Mouse (Mus musculus): ENCODE results near the gene Abhd11.

DNA sequence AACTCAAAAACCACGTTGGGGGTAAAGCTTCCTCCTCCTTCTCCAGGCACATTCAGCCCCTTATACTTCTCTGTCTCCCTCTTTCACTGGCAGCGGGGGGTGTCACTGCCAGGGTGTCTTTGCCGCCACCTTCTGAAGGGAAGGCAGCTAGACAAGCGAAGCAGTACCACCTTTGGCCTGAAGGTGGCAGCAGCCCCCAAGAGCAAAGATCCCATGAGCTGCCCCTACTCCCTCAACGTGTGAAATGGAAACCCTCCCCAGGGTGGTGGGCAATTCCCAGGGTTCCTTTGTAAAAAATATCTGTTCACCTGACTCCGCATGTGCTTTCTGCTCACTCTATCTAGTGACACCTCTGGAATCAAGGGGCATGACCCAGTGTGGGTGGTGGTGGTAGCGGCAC lies 6.5 kb downstream of the Abhd11 start:
- TF ChIP-seq POLR2A (IDR thresholded peaks at IDR 0.05; ENCODE audit: extremely low read depth, insufficient read depth, low read length), result no peak
- peak; percentile 98 for TF ChIP-seq CTCF (IDR thresholded peaks at IDR 0.05; ENCODE audit: extremely low read depth, insufficient read depth, low read length)
